Mouse (Mus musculus) C2C12 (cell line): ENCODE results near the gene Abcc6. TPM values are rescaled to one million over a fixed set of nuclear protein-coding genes. Genes with fewer than 3 reads are reported as not detected.

Experiments
- H3K27me3 ChIP-seq: one replicate; pipeline ENCODE4 v1.6.1; 2011; ENCODE audit not compliant: control insufficient read depth, insufficient read depth, insufficient read length
- H3K36me3 ChIP-seq: one replicate; pipeline ENCODE4 v1.6.1; 2011; ENCODE audit not compliant: control insufficient read depth, insufficient read depth
- H3K4me3 ChIP-seq: one replicate; pipeline ENCODE4 v1.5.1; 2011; ENCODE audit warnings: mild to moderate bottlenecking, control low read depth; ENCODE audit not compliant: poor library complexity, insufficient read depth, severe bottlenecking
- H3K79me2 ChIP-seq: one replicate; pipeline ENCODE4 v1.6.1; 2011; ENCODE audit not compliant: control insufficient read depth, insufficient read depth
- H3K79me3 ChIP-seq: one replicate; pipeline ENCODE4 v1.6.1; 2011; ENCODE audit warnings: low read depth, control low read depth
- H3ac ChIP-seq: one replicate; pipeline ENCODE3; 2011; ENCODE audit warnings: low read depth; ENCODE audit not compliant: control insufficient read depth, insufficient read length
- CEBPB ChIP-seq: IDR thresholded peaks from one replicate; pipeline ENCODE4 v1.6.1; 2011; ENCODE audit warnings: low read depth, mild to moderate bottlenecking, control low read depth, moderate library complexity
- CTCF ChIP-seq: IDR thresholded peaks from one replicate; pipeline ENCODE4 v1.5.1; 2011; ENCODE audit not compliant: control insufficient read depth, insufficient read depth, insufficient read length
- FOSL1 ChIP-seq: IDR thresholded peaks from one replicate; pipeline ENCODE4 v1.8.0; 2011; ENCODE audit warnings: mild to moderate bottlenecking, low read length; ENCODE audit not compliant: poor library complexity, insufficient read depth, severe bottlenecking
- MAX ChIP-seq: IDR thresholded peaks from one replicate; pipeline ENCODE4 v1.6.1; 2011; ENCODE audit warnings: mild to moderate bottlenecking, control low read depth
- MYOD1 ChIP-seq: IDR thresholded peaks from one replicate; pipeline ENCODE4 v1.6.1; 2011; ENCODE audit warnings: low read depth; ENCODE audit not compliant: control insufficient read depth, insufficient read length
- MYOG ChIP-seq: IDR thresholded peaks from one replicate; pipeline ENCODE4 v1.6.1; 2011; ENCODE audit not compliant: control insufficient read depth, insufficient read length; ENCODE audit errors: extremely low read depth
- USF1 ChIP-seq: IDR thresholded peaks from one replicate; pipeline ENCODE4 v1.6.1; 2011; ENCODE audit warnings: low read depth, mild to moderate bottlenecking, control low read depth, moderate library complexity
- polyA plus RNA-seq: library from polyadenylated mRNA; unstranded; fragments of >200 nt; fragmentation: generic; extraction: Trizol; gene quantifications from one replicate; pipeline ENCODE4 v1.2.1, GENCODE M21; 2012; ENCODE audit warnings: missing spikeins

The Abcc6 gene
- polyA plus RNA-seq, 1 experiment = not detected

DNA sequence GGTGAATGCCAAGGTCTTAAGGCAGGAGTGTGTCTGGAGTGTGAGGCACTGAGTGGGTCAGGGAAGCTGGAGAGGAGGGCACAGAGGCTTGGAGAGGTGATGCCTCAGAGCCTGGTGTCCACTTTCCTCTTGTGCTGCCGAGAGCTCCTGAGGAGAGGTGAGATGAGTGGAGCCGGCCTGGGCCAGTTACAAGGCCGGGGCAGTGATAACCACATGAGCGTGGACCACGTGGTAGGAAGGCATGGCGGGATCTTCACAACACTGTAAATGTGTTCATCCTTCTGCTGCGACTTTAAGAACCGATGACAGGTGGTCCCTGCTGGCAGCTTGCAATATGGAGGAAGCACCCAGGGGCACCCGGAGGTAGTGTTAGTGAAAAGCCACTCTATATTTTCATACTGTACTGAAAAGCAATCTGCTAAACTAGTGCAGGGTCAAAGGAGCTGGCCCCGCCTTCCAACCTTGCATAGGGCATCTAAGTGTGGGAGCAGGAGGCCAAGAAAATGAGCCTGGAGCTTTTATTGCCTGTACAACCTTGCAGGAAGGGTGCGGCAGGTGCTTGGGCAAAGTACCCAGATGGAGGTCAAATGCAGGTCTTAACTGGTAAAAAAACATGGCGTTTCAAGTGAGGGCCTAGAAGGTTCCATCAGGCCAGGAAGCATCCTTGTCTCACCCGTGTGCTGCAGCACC, 17.9 kb upstream of the Abcc6 start:
- Histone ChIP-seq H3ac (no peak overlapping the region), H3K79me3 (no peaks in the 10 kb centered on the region), H3K36me3 (peaks cover 5% of the 10 kb centered on the region), H3K79me2 (no peaks in the 10 kb centered on the region), H3K27me3 (no peaks in the 10 kb centered on the region), H3K4me3 (no peak overlapping the region)
- no peak for TF ChIP-seq MYOD1
- no peak for TF ChIP-seq USF1
- TF ChIP-seq MAX = no peak
- TF ChIP-seq CTCF = no peak
- TF ChIP-seq CEBPB = no peak
- no peak for TF ChIP-seq MYOG
- TF ChIP-seq FOSL1 = no peak

DNA sequence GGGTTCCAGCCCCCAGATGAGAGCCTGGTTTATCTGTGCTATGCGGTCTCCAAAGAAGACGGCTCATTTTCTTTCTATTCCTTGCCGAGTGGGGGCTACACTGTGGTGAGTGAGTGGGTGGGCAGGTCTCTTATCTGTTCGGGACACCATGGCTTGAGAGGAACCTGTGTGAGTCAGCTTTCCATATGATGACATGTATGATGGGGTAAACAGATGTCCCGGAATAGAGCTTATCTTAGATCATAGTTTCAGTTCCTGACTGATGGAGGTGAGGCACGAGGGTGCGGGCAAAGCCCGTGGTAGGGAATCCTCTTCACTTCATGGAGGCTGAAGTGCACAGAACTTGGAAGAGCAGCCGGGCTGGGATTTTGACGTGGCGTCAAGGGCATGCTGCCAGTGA, 15.8 kb upstream of the Abcc6 start:
- no peaks in the 10 kb centered on the region for H3K27me3 ChIP-seq
- H3K36me3 ChIP-seq = peaks cover 5% of the 10 kb centered on the region
- no peaks in the 10 kb centered on the region for H3K79me3 ChIP-seq
- no peak overlapping the region for H3K4me3 ChIP-seq
- H3ac ChIP-seq = no peak overlapping the region
- H3K79me2 ChIP-seq = no peaks in the 10 kb centered on the region
- no peak for TF ChIP-seq MAX

DNA sequence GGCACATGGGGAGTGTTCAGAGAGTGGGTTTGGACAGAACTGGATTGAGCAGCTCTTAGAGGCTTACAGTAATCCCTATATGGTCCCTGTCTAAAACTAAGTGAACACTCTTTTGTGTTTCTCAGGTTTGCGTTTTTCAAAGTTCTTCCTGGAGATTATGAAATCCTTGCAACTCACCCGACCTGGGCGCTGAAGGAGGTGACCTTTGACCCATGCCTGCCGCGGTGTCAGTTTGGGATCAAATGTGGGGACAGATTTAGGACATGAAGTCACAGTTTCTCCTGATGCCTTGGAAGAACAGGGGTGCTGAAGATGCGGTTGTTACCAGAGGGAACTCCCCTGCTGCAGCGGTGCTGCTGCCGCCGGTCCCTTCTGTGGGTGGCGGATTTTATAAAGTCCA, 14.0 kb upstream of the Abcc6 start:
- no peaks in the 10 kb centered on the region for H3K79me2 ChIP-seq
- H3K79me3 ChIP-seq = no peaks in the 10 kb centered on the region
- H3K4me3 ChIP-seq = no peak overlapping the region
- H3ac ChIP-seq = no peak overlapping the region
- no peak for TF ChIP-seq MYOD1
- no peak for TF ChIP-seq CTCF
- no peak for TF ChIP-seq USF1
- no peak for TF ChIP-seq MAX
- TF ChIP-seq MYOG = no peak
- no peak for TF ChIP-seq CEBPB
- TF ChIP-seq FOSL1 = no peak
- H3K27me3 ChIP-seq = no peaks in the 10 kb centered on the region
- H3K36me3 ChIP-seq = peaks cover 5% of the 10 kb centered on the region

DNA sequence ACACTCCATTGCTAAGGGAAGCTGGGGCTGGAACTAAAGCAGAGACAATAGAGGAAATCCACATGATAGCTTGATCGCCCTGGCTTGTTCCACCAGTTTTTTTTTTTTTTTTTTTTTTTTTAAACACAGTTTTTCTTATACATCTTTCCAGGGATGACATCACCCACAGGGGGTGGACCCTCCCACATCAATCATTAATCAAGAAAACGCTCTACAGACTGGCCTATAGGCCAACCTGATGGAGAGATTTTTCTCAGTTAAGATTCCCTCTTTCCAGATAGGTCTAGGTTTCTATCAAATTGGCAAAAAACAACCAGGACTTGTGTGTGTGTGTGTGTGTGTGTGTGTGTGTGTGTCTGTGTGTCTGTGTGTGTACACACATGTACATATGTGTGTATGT, 9.8 kb upstream of the Abcc6 start:
- Histone ChIP-seq H3K79me2 (peaks cover under 1% of the 10 kb centered on the region), H3K27me3 (no peaks in the 10 kb centered on the region), H3K79me3 (no peaks in the 10 kb centered on the region), H3K36me3 (peaks cover 2% of the 10 kb centered on the region), H3ac (no peak overlapping the region), H3K4me3 (no peak overlapping the region)
- TF ChIP-seq MAX = no peak
- no peak for TF ChIP-seq MYOG
- no peak for TF ChIP-seq USF1
- TF ChIP-seq CEBPB = no peak
- TF ChIP-seq FOSL1 = no peak
- no peak for TF ChIP-seq MYOD1

DNA sequence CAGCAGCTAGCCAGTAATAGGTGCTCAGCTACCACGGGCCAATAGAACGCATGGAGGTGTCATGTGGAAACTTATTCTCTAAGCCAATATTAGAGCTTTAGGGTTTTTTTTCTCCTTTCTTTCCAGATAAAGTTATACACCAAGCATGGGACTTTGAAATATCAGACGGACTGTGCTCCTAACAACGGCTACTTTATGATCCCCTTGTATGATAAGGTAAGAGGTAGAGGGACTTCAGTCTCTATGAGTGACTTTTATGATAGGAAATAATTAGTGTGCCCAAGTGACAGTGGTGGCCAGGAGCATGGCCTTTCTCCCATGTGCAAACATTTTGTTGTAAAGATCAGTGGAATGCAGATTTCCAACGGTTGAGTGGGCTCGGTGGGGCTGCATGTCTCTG, 7.3 kb upstream of the Abcc6 start:
- H3K4me3 ChIP-seq = no peak overlapping the region
- H3K36me3 ChIP-seq = no peaks in the 10 kb centered on the region
- TF ChIP-seq FOSL1 = no peak
- no peak for TF ChIP-seq MAX
- no peak for TF ChIP-seq USF1
- no peak for TF ChIP-seq CEBPB
- TF ChIP-seq MYOD1 = no peak
- TF ChIP-seq CTCF = no peak
- no peak for TF ChIP-seq MYOG
- H3K79me2 ChIP-seq = peaks cover 11% of the 10 kb centered on the region
- no peaks in the 10 kb centered on the region for H3K27me3 ChIP-seq
- H3ac ChIP-seq = no peak overlapping the region
- H3K79me3 ChIP-seq = peaks cover 8% of the 10 kb centered on the region

DNA sequence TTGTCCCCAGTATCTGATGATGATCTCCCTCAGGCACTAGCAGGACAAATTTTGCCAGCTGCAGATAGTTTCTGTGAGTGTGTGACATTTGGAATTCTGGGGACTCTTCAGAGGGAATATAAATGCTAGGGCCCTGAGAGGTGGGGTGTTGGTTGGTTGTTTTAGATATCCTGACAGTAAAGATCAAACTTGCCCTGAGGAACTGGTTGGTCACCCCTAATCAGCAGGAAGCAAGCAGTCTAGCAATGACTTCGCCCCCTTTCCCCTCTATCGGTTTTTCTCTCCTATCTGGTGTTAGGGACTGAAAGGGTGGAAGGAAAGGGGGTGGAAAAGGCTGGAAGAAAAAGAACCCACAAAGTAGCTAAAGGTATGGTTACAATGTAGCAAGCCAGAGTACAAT, 5.4 kb upstream of the Abcc6 start:
- H3K36me3 ChIP-seq = no peaks in the 10 kb centered on the region
- no peak overlapping the region for H3K4me3 ChIP-seq
- TF ChIP-seq MYOG = no peak
- no peak for TF ChIP-seq USF1
- no peak for TF ChIP-seq CTCF
- no peak for TF ChIP-seq MAX
- TF ChIP-seq FOSL1 = no peak
- no peak for TF ChIP-seq MYOD1
- no peak for TF ChIP-seq CEBPB
- H3K79me3 ChIP-seq = peaks cover 8% of the 10 kb centered on the region
- H3ac ChIP-seq = no peak overlapping the region
- H3K27me3 ChIP-seq = no peaks in the 10 kb centered on the region
- H3K79me2 ChIP-seq = peaks cover 11% of the 10 kb centered on the region
